Mouse (Mus musculus): ENCODE results near the gene Cox7a1. TPM values are rescaled to one million over a fixed set of nuclear protein-coding genes. Genes with fewer than 3 reads are reported as not detected.
"Not testable (repeated sequence)": the region's sequence is repeated elsewhere in the genome, so short reads cannot be mapped to it uniquely, and the experiment has no call there.

The Cox7a1 gene
- total RNA-seq, 2 experiments from 2014 or later: 630 to 723 TPM

- no peak for DNase-seq
Observed at GRCm38 (mm10) chr7:30193013-30193412, 9.1 kb downstream of the Cox7a1 start.

DNA sequence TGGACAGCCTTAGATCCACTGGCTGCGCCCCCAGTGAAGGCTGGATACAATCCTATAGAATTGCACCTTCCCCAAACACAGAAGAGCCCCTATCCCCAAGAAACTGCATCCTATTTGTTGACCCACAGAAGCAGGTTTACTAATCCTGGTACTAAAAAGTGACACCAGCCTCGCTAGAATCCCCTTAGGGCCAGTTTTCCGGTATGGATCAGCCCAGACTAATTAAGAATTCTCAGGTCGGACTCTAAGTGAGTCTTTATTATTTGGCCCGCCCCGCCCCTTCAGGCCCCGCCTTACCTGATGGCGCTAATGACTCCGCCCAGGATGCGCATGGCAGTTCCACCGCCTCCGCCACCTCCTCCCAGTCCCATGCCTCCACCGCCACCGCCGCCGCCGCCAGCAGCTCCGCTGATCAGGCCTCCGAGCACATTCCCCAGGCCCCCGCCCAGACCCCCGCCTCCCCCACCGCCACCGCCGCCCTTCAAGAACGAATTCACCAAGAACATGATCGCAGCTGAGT, 9.7 kb downstream of the Cox7a1 start:
- DNase-seq: peak; percentile 61

DNA sequence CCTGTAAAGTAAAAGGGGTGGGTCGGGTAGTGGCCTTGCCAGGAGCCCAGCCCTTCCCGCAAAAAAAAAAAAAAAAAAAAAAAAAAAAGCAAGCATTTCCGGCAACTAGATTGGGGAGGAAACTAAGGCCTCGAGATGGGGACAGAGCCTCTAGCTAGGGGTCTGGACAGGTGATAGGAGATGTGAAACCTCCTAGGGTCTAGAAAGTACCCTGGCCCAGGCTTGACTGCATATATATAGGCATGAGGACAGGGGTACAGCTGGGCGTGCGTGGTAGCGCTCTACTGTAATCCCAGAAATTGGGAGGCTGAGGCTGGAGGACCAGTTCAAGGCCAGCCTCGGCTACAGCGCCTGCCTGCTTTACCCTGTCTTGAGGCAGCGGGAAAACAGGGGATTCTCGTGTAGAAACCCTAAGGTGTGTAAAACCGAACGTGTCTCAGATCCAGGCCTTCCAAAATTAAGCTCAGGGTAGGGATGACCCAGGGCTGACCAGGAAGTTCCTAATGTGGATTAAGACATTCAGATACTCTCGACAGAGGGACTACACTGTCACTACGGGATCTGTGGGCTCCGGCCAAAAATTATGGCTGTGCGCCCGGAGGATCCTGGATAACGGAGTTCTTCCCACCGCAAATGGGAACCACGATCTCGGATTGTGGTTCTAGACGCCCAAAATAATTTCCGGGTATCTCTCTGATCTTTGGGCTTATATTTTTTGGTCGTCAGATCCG, 10.3 kb downstream of the Cox7a1 start:
- DNase-seq: peak; percentile 69

GRCm38 (mm10) chr7:30194884-30195283, 10.9 kb downstream of the Cox7a1 start:
- peak; percentile 97 for DNase-seq

GRCm38 (mm10) chr7:30195461-30195860, 11.5 kb downstream of the Cox7a1 start:
- DNase-seq: no peak

DNA sequence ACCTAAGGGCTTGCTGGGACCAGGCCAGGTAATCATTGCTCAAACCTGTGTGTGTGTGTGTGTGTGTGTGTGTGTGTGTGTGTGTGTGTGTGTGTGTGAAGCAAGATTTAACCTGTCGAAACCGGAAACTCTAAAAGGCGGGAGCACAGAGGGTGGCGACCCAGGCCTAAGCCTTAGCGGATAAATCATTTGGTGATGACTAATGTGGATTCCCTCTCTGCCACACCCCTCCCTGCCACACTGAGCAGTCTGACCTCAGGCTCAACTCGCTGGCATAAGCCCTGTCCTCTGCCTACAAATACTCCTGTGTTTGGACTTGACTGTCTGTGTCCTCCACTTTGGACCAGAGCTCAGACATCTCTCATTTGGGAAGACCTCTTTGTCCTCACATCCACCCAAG, 12.2 kb downstream of the Cox7a1 start:
- DNase-seq: no peak

DNA sequence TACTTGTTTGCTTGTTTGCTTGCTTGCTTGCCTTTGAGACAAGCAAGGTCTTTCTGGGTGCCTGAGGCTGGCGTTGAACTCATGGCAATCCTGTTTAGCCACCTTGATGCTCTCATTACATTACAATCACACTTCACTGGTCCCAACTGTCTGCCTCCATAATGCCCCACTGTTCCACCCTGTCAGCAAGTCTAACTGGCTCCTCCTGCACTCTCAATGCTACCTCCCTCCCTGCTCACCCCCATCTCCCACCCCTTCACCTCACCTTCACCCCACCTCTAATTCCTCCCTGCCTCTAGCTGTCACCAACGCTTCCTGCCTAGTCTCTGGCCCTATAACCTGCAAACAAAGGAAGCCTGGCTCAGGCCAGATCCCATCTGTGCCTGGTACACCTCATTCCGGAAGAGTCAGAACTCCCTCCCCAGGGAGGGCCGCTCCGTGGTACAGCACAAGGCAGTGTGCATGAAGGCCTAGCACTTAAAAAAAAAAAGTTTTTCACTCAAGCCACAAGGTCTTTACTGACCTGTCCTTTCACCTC, 13.7 kb downstream of the Cox7a1 start:
- no peak for DNase-seq

DNA sequence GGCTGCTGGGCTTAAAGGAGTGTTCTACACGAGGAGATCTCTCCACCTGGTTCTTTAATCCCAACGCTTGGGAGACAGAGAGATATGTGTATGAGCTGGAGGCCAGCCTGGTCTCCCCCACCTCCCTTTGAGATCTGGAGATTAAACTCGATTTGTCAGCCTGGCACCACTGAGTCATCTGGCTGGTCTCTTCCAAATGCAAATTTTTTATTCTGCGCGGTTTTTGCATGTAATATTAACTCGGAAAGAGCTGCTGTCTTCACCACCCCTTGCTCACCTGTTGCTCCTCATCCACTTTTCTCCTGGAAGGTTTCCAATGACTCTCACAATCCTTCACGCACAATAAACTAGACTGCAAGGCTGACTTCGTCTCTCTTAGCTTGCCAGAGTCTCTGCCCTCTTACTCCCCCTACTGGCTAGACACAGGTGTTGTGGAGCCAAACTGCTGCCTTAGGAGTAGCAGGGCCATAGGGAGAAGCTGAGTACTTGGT, 14.6 kb downstream of the Cox7a1 start, which contains the start of gene Capns1:
Gene Capns1 (minus strand): TSS at position 331 of the 491 bp plus-strand sequence.
- no peak for DNase-seq

- no peak for DNase-seq
Observed at GRCm38 (mm10) chr7:30199498-30200139, 15.7 kb downstream of the Cox7a1 start.

DNA sequence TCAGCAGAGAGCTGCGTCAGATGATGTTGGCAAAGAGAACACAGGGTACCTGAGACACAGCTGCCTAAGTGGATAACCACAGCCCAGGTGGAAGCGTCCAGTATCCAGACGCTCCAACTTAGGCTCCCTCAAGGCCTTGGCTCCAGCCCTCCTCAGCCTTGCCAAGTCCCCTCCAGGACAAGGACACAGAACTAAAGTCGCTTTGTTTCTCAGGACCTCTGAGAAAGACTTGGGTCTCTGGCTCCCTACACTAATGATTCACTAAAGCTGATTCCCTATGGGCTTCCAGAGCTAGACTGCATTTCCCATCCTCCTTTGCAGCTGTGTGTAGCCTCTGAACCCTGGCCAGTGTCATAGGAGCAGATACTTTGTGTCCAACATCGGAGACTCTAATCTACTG, 16.3 kb downstream of the Cox7a1 start:
- no peak for DNase-seq

DNA sequence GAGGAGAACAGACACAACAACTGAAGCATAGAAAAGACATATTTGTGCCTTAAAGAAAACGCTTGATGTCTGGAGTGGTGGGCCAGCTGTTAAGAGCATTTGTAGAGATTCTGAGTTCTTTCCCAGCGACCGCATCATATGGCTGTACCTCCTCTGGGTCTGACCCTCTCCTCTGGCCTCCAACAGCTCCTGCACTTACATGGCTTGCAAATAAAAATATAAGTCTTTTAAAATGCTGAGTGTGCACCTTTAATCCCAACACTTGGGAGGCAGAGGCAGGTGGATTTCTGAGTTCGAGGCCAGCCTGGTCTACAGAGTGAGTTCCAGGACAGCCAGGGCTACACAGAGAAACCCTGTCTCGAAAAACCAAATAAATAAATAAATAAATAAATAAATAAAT, 16.7 kb downstream of the Cox7a1 start:
- DNase-seq: not testable (repeated sequence)

GRCm38 (mm10) chr7:30202895-30203690, 19.1 kb downstream of the Cox7a1 start:
- DNase-seq: no peak

- DNase-seq: no peak
Observed at GRCm38 (mm10) chr7:30204380-30204779, 20.4 kb downstream of the Cox7a1 start.

GRCm38 (mm10) chr7:30205383-30205782, 21.4 kb downstream of the Cox7a1 start:
- DNase-seq: peak; percentile 69

DNA sequence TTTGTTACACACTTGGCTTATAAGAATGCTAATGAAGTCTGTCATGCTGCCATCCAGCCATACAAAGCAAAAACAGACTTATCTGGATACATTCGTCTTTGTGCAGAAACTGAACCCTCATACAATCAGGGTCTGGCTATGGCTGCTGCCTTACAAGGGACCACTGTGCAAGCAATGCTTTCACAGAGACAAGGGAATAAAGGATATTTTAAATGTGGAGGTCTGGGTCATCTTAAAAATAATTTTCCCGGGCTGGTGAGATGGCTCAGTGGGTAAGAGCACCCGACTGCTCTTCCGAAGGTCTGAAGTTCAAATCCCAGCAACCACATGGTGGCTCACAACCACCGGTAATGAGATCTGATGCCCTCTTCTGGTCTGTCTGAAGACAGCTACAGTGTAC, 22.4 kb downstream of the Cox7a1 start:
- DNase-seq: not testable (repeated sequence)

- DNase-seq: no peak
Observed at GRCm38 (mm10) chr7:30211025-30211424, 27.1 kb downstream of the Cox7a1 start.

DNA sequence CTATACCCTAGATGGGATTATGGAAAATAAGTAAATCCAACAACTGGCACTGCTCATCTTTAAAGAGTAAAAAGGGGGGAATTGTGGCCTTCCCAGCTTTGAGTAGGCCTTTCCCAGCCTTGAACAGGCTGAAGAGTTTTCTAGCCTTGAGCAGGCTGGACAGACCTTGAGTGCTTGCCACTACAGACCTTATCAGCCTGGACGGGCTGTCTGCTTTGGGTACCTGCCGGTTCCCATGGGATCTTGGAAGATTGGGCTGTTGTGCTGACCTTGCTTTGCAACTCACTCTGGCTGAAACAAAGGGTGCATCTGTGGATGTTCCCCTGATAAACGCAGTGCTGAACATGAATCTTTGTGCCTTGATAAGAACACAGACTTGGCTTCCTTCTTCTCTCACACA, 29.9 kb downstream of the Cox7a1 start:
- no peak for DNase-seq

DNA sequence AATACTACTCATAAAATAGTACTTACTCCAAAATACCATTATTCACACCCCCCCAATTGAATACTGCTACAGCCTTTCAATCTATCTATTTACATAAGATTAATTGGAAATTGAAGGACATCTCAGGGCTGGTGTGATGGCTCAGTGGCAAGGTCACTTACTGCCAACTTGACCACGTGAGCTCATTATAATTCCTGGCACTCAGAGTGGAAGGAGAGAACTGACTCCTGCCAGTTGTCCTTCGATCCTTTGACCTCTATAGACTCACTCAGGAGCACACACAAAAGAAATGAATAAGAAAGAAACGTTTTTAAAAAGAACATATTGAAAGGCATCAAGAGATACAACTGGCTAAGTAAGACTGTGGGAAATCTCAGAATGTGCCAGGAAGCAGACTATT, 31.9 kb downstream of the Cox7a1 start:
- no peak for DNase-seq

DNA sequence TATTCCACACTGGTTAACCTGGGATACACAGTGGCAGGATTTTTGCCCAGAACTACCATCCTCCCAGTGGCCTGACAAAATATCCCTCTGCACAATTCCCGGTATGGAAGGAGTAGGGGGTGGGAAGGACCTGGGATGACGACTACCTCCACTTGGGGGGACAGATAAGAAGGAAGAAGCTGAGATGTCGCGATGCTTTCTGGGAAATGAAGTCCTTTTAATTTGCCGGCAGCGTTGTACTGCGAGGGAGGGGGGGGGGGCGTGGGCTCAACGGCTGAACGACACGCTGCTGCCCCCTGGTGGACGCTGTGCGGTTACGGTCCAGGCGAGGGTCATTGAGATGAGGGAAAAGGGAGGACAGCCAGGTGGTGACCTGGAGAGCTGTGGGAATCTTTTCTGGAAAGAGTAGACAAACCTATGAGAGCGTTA, 32.8 kb downstream of the Cox7a1 start:
- peak; percentile 87 for DNase-seq

DNA sequence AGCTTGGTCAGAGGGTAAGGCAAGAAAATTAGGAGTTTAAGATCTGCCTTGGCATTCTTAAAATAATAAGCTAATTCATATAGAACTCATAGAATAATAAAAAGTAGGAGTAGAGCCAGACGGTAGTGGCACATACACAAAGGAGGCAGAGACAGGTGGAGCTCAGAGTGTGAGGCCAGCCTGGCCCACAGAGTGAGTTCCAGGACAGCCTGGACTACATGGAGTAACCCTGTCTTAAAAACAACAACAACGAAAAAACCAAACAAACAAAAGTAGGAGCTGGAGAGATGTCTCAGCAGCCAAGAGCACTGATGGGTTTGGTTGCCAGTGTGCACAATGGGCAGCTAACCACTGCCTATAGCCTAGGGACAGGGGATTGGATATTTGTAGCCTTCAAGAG, 33.3 kb downstream of the Cox7a1 start:
- no peak for DNase-seq

DNA sequence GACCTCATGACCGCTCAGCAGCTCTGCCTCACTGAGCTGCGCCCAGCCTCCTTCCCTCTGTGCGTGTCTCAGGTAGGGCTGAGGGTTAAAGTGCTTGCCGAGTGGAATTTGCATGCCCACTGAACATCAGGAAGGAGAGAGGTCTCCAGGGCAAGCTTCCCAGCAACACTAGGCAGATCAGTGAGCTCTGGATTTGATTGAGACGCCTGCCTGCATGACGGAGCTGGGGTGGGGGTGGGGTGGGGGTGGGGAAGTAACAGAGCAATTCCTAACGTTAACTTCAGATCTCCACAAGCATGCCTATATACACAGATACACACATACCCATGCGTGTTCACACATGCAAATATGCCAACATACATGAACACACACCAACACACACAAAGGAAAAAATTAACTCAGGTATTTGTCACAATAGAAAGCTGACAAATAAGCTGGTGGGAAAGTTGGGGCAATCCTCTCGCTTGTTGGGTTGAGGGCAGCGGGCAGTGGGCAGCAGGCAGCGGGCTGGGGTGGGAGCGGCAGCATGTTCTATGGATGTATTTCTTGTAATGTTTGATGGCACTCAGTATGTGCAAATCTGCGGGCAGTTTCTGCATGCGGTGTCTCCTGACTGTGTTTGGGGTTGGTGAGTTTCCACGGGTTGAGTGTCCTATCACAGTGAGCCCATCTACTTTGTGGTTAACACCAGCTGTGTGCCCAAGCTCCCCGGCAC, 35.5 kb downstream of the Cox7a1 start:
- DNase-seq: peak; percentile 41

- DNase-seq: no peak
Observed at GRCm38 (mm10) chr7:30220008-30220356, 36.0 kb downstream of the Cox7a1 start.
